In the genomic region with DNA sequence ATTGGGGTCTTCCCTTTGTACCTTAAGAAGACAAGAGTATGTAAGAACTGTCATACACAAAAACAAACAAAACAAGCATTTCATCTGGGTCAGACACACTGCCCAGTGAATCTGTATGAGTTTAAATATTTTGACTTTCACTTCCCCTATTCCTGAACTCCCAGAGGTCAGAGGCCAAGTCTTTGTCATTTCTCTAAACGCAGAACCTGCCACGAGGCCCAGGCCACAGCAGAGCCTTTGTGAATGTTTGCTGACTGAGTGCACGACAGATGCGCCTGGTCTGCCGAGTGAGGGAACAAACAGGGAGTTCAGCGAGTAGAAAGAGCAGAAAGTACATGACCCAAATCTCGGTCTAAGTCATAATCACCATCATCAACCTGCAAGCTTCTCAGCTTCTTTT, we compare ENCODE assay signal across 8 mouse cellular contexts. TPM values are rescaled to one million over a fixed set of nuclear protein-coding genes. Genes with fewer than 3 reads are reported as not detected.
DNase-seq lines count a peak whose midpoint lies in the region; ATAC-seq and TF ChIP-seq lines count a peak whose summit lies in the region.

No protein-coding gene starts in this region.

- peak overlapping the region; percentile 69 for H3K27ac ChIP-seq in hindbrain, embryonic 10.5 days
- H3K27ac ChIP-seq in hindbrain, embryonic 16.5 days (ENCODE audit: low read depth, low read length), result no peak overlapping the region
- H3K27ac ChIP-seq in liver, embryonic 16.5 days (ENCODE audit: low read length), result peak overlapping the region; percentile 39; the same call in 1 of the 2 replicates
- H3K27ac ChIP-seq in left cerebral cortex, adult 2 months, result no peak overlapping the region

- H3K9me3 ChIP-seq in hindbrain, embryonic 10.5 days, result no peaks in the 10 kb centered on the region
- H3K9me3 ChIP-seq in hindbrain, embryonic 16.5 days (ENCODE audit: control insufficient read depth, low read length), result no peaks in the 10 kb centered on the region
- no peaks in the 10 kb centered on the region for H3K9me3 ChIP-seq in liver, embryonic 16.5 days (replicated peaks; ENCODE audit: control insufficient read depth, low read length)

- ATAC-seq in hindbrain, embryonic 16.5 days, result no peak
- ATAC-seq in liver, embryonic 16.5 days (ENCODE audit: low read depth), result peak; percentile 25; the same call in 1 of the 2 replicates
- ATAC-seq in monocyte, adult 5-6 weeks (replicated peaks; ENCODE audit: insufficient number of reproducible peaks, low FRiP score, low TSS enrichment, poor library complexity, severe bottlenecking), result peak; percentile 78

- H3K9ac ChIP-seq in hindbrain, embryonic 16.5 days (ENCODE audit: low read depth, low read length), result no peak overlapping the region
- no peak overlapping the region for H3K9ac ChIP-seq in liver, embryonic 16.5 days (ENCODE audit: low read depth, low read length)

- H3K4me2 ChIP-seq in hindbrain, embryonic 16.5 days (ENCODE audit: low read length), result no peak overlapping the region
- H3K4me2 ChIP-seq in liver, embryonic 16.5 days (ENCODE audit: low read depth, low read length), result no peak overlapping the region

- WGBS in hindbrain, embryonic 10.5 days, result 12% methylated on average over 7 of the region's 7 CpGs
- WGBS in hindbrain, embryonic 16.5 days, result 16% methylated on average over 7 of the region's 7 CpGs
- 43% methylated on average over 7 of the region's 7 CpGs for WGBS in liver, embryonic 16.5 days (ENCODE audit: insufficient replicate concordance)

- 0 out of 2 replicates have a peak overlapping the region, but pooled peaks have one; percentile 13 for H3K4me3 ChIP-seq in hindbrain, embryonic 10.5 days
- no peak overlapping the region for H3K4me3 ChIP-seq in hindbrain, embryonic 16.5 days (ENCODE audit: low read length)
- H3K4me3 ChIP-seq in liver, embryonic 16.5 days (ENCODE audit: low read depth, low read length), result no peak overlapping the region
- no peak overlapping the region for H3K4me3 ChIP-seq in left cerebral cortex, adult 2 months

- no peak for TF ChIP-seq CTCF in left cerebral cortex, adult 2 months (IDR thresholded peaks at IDR 0.05)

- intact Hi-C loops in left cerebral cortex, adult 2 months (cut with DNase I), result loop anchor here (5.0 to 10.0 kb wide), 2 partner anchors 54 to 136 kb away; no protein-coding TSS in a partner anchor

- H3K27me3 ChIP-seq in hindbrain, embryonic 10.5 days (ENCODE audit: insufficient read depth, poor library complexity, severe bottlenecking), result no peaks in the 10 kb centered on the region
- no peaks in the 10 kb centered on the region for H3K27me3 ChIP-seq in hindbrain, embryonic 16.5 days (replicated peaks; ENCODE audit: control insufficient read depth, insufficient read depth, low read length)
- H3K27me3 ChIP-seq in liver, embryonic 16.5 days (ENCODE audit: control insufficient read depth, insufficient read depth, low read depth, low read length), result no peaks in the 10 kb centered on the region

- peak; percentile 61 for DNase-seq in hindbrain, embryonic 10.5 days (ENCODE audit: low spot score)
- peak; percentile 46 for DNase-seq in brain, adult 2 months (ENCODE audit: low read depth, low spot score)
- DNase-seq in left cerebral cortex, adult 2 months (ENCODE audit: extremely low spot score in 1 of 2, low spot score in 2 of 2), result no peak
- no peak for DNase-seq in ovary, postnatal 36 days (ENCODE audit: low spot score)
- DNase-seq in testis, postnatal 14 days (ENCODE audit: low spot score), result no peak

- H3K4me1 ChIP-seq in hindbrain, embryonic 10.5 days (replicated peaks), result peaks cover 77% of the 10 kb centered on the region
- H3K4me1 ChIP-seq in hindbrain, embryonic 16.5 days (ENCODE audit: control insufficient read depth, insufficient read depth, low read depth, low read length), result peaks cover 29% of the 10 kb centered on the region
- H3K4me1 ChIP-seq in liver, embryonic 16.5 days (ENCODE audit: control insufficient read depth, low read depth, low read length), result peaks cover 52% of the 10 kb centered on the region

- H3K36me3 ChIP-seq in hindbrain, embryonic 10.5 days, result no peaks in the 10 kb centered on the region
- H3K36me3 ChIP-seq in hindbrain, embryonic 16.5 days (ENCODE audit: control insufficient read depth, insufficient read depth, low read length), result no peaks in the 10 kb centered on the region
- peaks cover 10% of the 10 kb centered on the region for H3K36me3 ChIP-seq in liver, embryonic 16.5 days (ENCODE audit: control insufficient read depth, insufficient read depth)

RNA-seq across cellular contexts. Expression of gene Tbxas1, which starts 4.2 kb away (rescaled TPM):
- polyA plus RNA-seq in hindbrain, embryonic 10.5 days (2016; fragmentation: Nextera tagmentation; extraction: Ambion mirVana), result 1.1 and 1.9 TPM in 2 replicates
- 2.0 and 2.9 TPM in 2 replicates for polyA plus RNA-seq in hindbrain, embryonic 16.5 days (2015; fragmentation: Nextera tagmentation; extraction: Ambion mirVana)
- 10.8 and 12.8 TPM in 2 replicates for polyA plus RNA-seq in liver, embryonic 16.5 days (2015; fragmentation: Nextera tagmentation; extraction: Ambion mirVana)
- 10.7 to 19.2 TPM (median 18.1 TPM) in 3 replicates for total RNA-seq in monocyte, adult 5-6 weeks (2017)
- total RNA-seq in left cerebral cortex, adult 2 months (2021), result 1 to 10 TPM; 2.2 to 2.6 TPM

RNA-seq across cellular contexts. Expression of gene Hipk2, which starts 4.9 kb away (rescaled TPM):
- 28.5 and 29.6 TPM in 2 replicates for polyA plus RNA-seq in hindbrain, embryonic 10.5 days (2016; fragmentation: Nextera tagmentation; extraction: Ambion mirVana)
- 30.3 and 33.5 TPM in 2 replicates for polyA plus RNA-seq in hindbrain, embryonic 16.5 days (2015; fragmentation: Nextera tagmentation; extraction: Ambion mirVana)
- 17.5 and 19.8 TPM in 2 replicates for polyA plus RNA-seq in liver, embryonic 16.5 days (2015; fragmentation: Nextera tagmentation; extraction: Ambion mirVana)
- total RNA-seq in monocyte, adult 5-6 weeks (2017), result 12.4 to 19.1 TPM (median 13.0 TPM) in 3 replicates
- 10 to 100 TPM; 54.7 to 61.3 TPM for total RNA-seq in left cerebral cortex, adult 2 months (2021)

Comparison
In these comparisons a context has a peak if more than half of its experiments do, and no peak if none do; other contexts are left out.
1. H3K27ac ChIP-seq: peak in hindbrain, embryonic 10.5 days (single experiment) and liver, embryonic 16.5 days (single experiment); none in hindbrain, embryonic 16.5 days (single experiment) and left cerebral cortex, adult 2 months (single experiment).
2. DNase-seq: peak in hindbrain, embryonic 10.5 days (single experiment) and brain, adult 2 months (single experiment); none in left cerebral cortex, adult 2 months (0 of 2), ovary, postnatal 36 days (single experiment) and testis, postnatal 14 days (single experiment).